Mouse (Mus musculus) B cell, adult 62 days (primary cell): ENCODE results near the gene Tprgl. TPM values are rescaled to one million over a fixed set of nuclear protein-coding genes. Genes with fewer than 3 reads are reported as not detected.

Experiments
- total RNA-seq: library from RNA; stranded (reverse); gene quantifications from 4 replicates; pipeline ENCODE4 v1.2.4, GENCODE M21; 2023

Tprgl gene
- 118 to 128 TPM (median 125 TPM) in 4 replicates for total RNA-seq

GRCm38 (mm10) chr4:154160538-154161390, at the start of gene Tprgl:
Gene Tprgl (minus strand): TSS chr4:154160666.

GRCm38 (mm10) chr4:154170506-154171150, 10.2 kb upstream of the Tprgl start, which contains the start of gene Megf6:
Gene Megf6 (plus strand): TSS chr4:154170730.

GRCm38 (mm10) chr4:154142211-154143040, 18.0 kb downstream of the Tprgl start, which contains the start of gene Wrap73:
Gene Wrap73 (plus strand): TSS chr4:154142372.

GRCm38 (mm10) chr4:154140182-154140212, 20.5 kb downstream of the Tprgl start, which contains the start of gene Trp73:
Gene Trp73 (minus strand): TSS chr4:154140208.

Other genes starting within 250 kb of the Tprgl start
- 12.7 to 25.2 TPM (median 20.2 TPM) in 4 replicates for gene A430005L14Rik, start 203.4 kb downstream of the Tprgl start, total RNA-seq
- gene Dffb, start 185.5 kb downstream of the Tprgl start, total RNA-seq = 19.2 to 36.3 TPM (median 23.8 TPM) in 4 replicates
- gene Cep104, start 185.5 kb downstream of the Tprgl start, total RNA-seq = 19.0 to 29.5 TPM (median 25.7 TPM) in 4 replicates
- gene Lrrc47, start 148.9 kb downstream of the Tprgl start, total RNA-seq = 67.6 to 74.5 TPM (median 71.3 TPM) in 4 replicates
- gene Smim1, start 134.4 kb downstream of the Tprgl start, total RNA-seq = not detected in 4 replicates
- gene Ccdc27, start 118.0 kb downstream of the Tprgl start, total RNA-seq = not detected in 4 replicates
- not detected in 4 replicates for gene Trp73, start 20.5 kb downstream of the Tprgl start, total RNA-seq
- 13.2 to 20.7 TPM (median 16.9 TPM) in 4 replicates for gene Wrap73, start 18.3 kb downstream of the Tprgl start, total RNA-seq
- gene Megf6, start 10.1 kb upstream of the Tprgl start, total RNA-seq = 0.09 to 0.63 TPM in 2 of 4 replicates, not detected in the others
- not detected in 4 replicates for gene Arhgef16, start 141.0 kb upstream of the Tprgl start, total RNA-seq
- not detected in 4 replicates for gene B230104I21Rik, start 175.5 kb upstream of the Tprgl start, total RNA-seq